In the genomic region with DNA sequence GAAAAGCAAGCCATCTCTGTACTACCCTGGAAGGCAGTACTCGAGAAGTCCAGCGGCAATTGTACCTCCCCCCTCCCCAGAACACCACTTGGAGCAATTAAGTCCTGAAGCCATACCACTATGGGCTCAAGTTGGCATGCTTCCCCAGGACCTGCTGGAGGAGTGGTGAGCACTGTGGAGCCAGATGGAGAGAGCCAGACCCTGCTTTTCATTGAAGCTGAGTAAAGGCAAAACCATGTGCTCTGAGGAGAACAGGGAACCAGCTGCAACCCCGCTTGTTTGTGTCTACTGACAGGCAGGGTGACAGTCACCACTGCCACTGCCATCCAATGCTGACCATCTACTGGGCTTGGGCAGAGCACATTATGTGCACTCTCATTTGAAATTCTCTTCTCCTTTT, we compare ENCODE assay signal across 22 mouse cellular contexts. TPM values are rescaled to one million over a fixed set of nuclear protein-coding genes. Genes with fewer than 3 reads are reported as not detected.
DNase-seq lines count a peak whose midpoint lies in the region; ATAC-seq and TF ChIP-seq lines count a peak whose summit lies in the region.
"Had no signal": no experiment of that assay in that cellular context is flagged by ENCODE, and none has a peak within 500 bp of the region (broad histone marks: within the 10 kb centered on the region; RNA-seq: fewer than 3 reads in every experiment).

No protein-coding gene starts in this region.

- DNase-seq in cerebellum, postnatal 10 days: peak; percentile 77 to 82
- no peak for DNase-seq in cerebellum, adult 9-10 months
- DNase-seq in hindbrain, postnatal 0 days (ENCODE audit: low spot score): peak; percentile 53
- DNase-seq in hindbrain, embryonic 11.5 days (ENCODE audit: low spot score): no peak
- peak; percentile 41 for DNase-seq in midbrain, postnatal 0 days (ENCODE audit: low spot score)
- DNase-seq in midbrain, embryonic 10.5 days (ENCODE audit: low spot score): no peak
- DNase-seq: adrenal gland, postnatal 14 days; B cell, adult 2 months; cerebellum, adult 2 months; cerebellum, postnatal 36 days; gastrocnemius, postnatal 14 days; heart, adult 2 months; heart, postnatal 36 days; kidney, adult 11 months had no signal

- ATAC-seq in hindbrain, postnatal 0 days: peak; percentile 61
- ATAC-seq in hindbrain, embryonic 11.5 days (ENCODE audit: low FRiP score): no peak
- ATAC-seq in midbrain, postnatal 0 days (ENCODE audit: low FRiP score): no peak
- ATAC-seq in forebrain, embryonic 16.5 days: peak; percentile 93
- ATAC-seq in megakaryocyte-erythroid progenitor cell, adult 5-6 weeks (replicated peaks; ENCODE audit: low FRiP score, low TSS enrichment, poor library complexity, severe bottlenecking): no peak
- ATAC-seq: CD4-positive, CD25-positive, alpha-beta regulatory T cell, adult 4 months; hindbrain, embryonic 16.5 days had no signal

- no peaks in the 10 kb centered on the region for H3K9me3 ChIP-seq in hindbrain, postnatal 0 days (ENCODE audit: low read length)
- H3K9me3 ChIP-seq in hindbrain, embryonic 11.5 days (ENCODE audit: control insufficient read depth, low read length): no peaks in the 10 kb centered on the region
- H3K9me3 ChIP-seq in midbrain, postnatal 0 days (ENCODE audit: low read length): no peaks in the 10 kb centered on the region
- H3K9me3 ChIP-seq in midbrain, embryonic 10.5 days (replicated peaks): no peaks in the 10 kb centered on the region
- H3K9me3 ChIP-seq in forebrain, embryonic 16.5 days (ENCODE audit: control insufficient read depth, low read length): no peaks in the 10 kb centered on the region
- H3K9me3 ChIP-seq: embryonic facial prominence, embryonic 13.5 days; G1E; heart, embryonic 13.5 days; hindbrain, embryonic 12.5 days had no signal

- H3K27me3 ChIP-seq in hindbrain, postnatal 0 days (ENCODE audit: insufficient read depth, low read length): no peaks in the 10 kb centered on the region
- no peaks in the 10 kb centered on the region for H3K27me3 ChIP-seq in hindbrain, embryonic 11.5 days (ENCODE audit: control insufficient read depth, insufficient read depth, low read length)
- H3K27me3 ChIP-seq in midbrain, postnatal 0 days (ENCODE audit: insufficient read depth, low read length): no peaks in the 10 kb centered on the region
- H3K27me3 ChIP-seq in midbrain, embryonic 10.5 days (ENCODE audit: low read depth, poor library complexity, severe bottlenecking): no peaks in the 10 kb centered on the region
- H3K27me3 ChIP-seq in forebrain, embryonic 16.5 days (replicated peaks; ENCODE audit: control insufficient read depth, insufficient read depth, low read length): no peaks in the 10 kb centered on the region
- H3K27me3 ChIP-seq: embryonic facial prominence, embryonic 13.5 days; hindbrain, embryonic 12.5 days had no signal

- no peaks in the 10 kb centered on the region for H3K4me1 ChIP-seq in hindbrain, postnatal 0 days (ENCODE audit: insufficient read depth, low read length)
- no peaks in the 10 kb centered on the region for H3K4me1 ChIP-seq in hindbrain, embryonic 11.5 days (replicated peaks; ENCODE audit: control insufficient read depth, insufficient read depth, low read length)
- no peaks in the 10 kb centered on the region for H3K4me1 ChIP-seq in midbrain, postnatal 0 days (ENCODE audit: insufficient read depth, low read length)
- H3K4me1 ChIP-seq in midbrain, embryonic 10.5 days: 0 out of 2 replicates have a peak, but pooled peaks cover 2% of the 10 kb centered on the region
- H3K4me1 ChIP-seq in forebrain, embryonic 16.5 days (replicated peaks; ENCODE audit: control insufficient read depth, insufficient read depth, low read length): no peaks in the 10 kb centered on the region
- H3K4me1 ChIP-seq: embryonic facial prominence, embryonic 13.5 days; heart, embryonic 13.5 days; hindbrain, embryonic 12.5 days had no signal

- no peak overlapping the region for H3K9ac ChIP-seq in hindbrain, postnatal 0 days (replicated peaks; ENCODE audit: low read length)
- no peak overlapping the region for H3K9ac ChIP-seq in hindbrain, embryonic 11.5 days (ENCODE audit: low read depth, low read length)
- no peak overlapping the region for H3K9ac ChIP-seq in midbrain, postnatal 0 days (replicated peaks; ENCODE audit: low read length, poor library complexity, severe bottlenecking)
- H3K9ac ChIP-seq in forebrain, embryonic 16.5 days (replicated peaks; ENCODE audit: low read depth, low read length): no peak overlapping the region
- H3K9ac ChIP-seq: embryonic facial prominence, embryonic 13.5 days; heart, embryonic 13.5 days; hindbrain, embryonic 12.5 days had no signal

- H3K36me3 ChIP-seq in hindbrain, postnatal 0 days (ENCODE audit: insufficient read depth, low read length): no peaks in the 10 kb centered on the region
- H3K36me3 ChIP-seq in hindbrain, embryonic 11.5 days (ENCODE audit: control insufficient read depth, insufficient read depth, low read length): no peaks in the 10 kb centered on the region
- no peaks in the 10 kb centered on the region for H3K36me3 ChIP-seq in midbrain, postnatal 0 days (ENCODE audit: insufficient read depth, low read length)
- no peaks in the 10 kb centered on the region for H3K36me3 ChIP-seq in midbrain, embryonic 10.5 days
- H3K36me3 ChIP-seq in forebrain, embryonic 16.5 days (ENCODE audit: control insufficient read depth, insufficient read depth): no peaks in the 10 kb centered on the region
- H3K36me3 ChIP-seq: embryonic facial prominence, embryonic 13.5 days; G1E; heart, embryonic 13.5 days; hindbrain, embryonic 12.5 days had no signal

- WGBS in hindbrain, postnatal 0 days: 53% methylated on average over 3 of the region's 3 CpGs
- 73% methylated on average over 3 of the region's 3 CpGs for WGBS in hindbrain, embryonic 11.5 days
- 82% methylated on average over 3 of the region's 3 CpGs for WGBS in midbrain, postnatal 0 days
- WGBS in midbrain, embryonic 10.5 days: 90% methylated on average over 3 of the region's 3 CpGs
- 48% methylated on average over 3 of the region's 3 CpGs for WGBS in forebrain, embryonic 16.5 days

- TF ChIP-seq CTCF in hindbrain, postnatal 0 days (IDR thresholded peaks at IDR 0.05; ENCODE audit: low read depth): no peak
- TF ChIP-seq CTCF in midbrain, postnatal 0 days (IDR thresholded peaks at IDR 0.05): no peak

- no peak overlapping the region for H3K27ac ChIP-seq in hindbrain, postnatal 0 days
- no peak overlapping the region for H3K27ac ChIP-seq in hindbrain, embryonic 11.5 days (ENCODE audit: low read depth, low read length)
- H3K27ac ChIP-seq in midbrain, postnatal 0 days (ENCODE audit: low read depth, low read length): no peak overlapping the region
- H3K27ac ChIP-seq in midbrain, embryonic 10.5 days (replicated peaks): no peak overlapping the region
- no peak overlapping the region for H3K27ac ChIP-seq in forebrain, embryonic 16.5 days (ENCODE audit: low read length)
- H3K27ac ChIP-seq: embryonic facial prominence, embryonic 13.5 days; heart, adult 2 months; heart, embryonic 13.5 days; hindbrain, embryonic 12.5 days had no signal

- no peak overlapping the region for H3K4me3 ChIP-seq in hindbrain, postnatal 0 days (ENCODE audit: low read length)
- no peak overlapping the region for H3K4me3 ChIP-seq in hindbrain, embryonic 11.5 days (ENCODE audit: low read depth, low read length)
- H3K4me3 ChIP-seq in midbrain, postnatal 0 days (ENCODE audit: low read depth, low read length): no peak overlapping the region
- no peak overlapping the region for H3K4me3 ChIP-seq in midbrain, embryonic 10.5 days
- H3K4me3 ChIP-seq in forebrain, embryonic 16.5 days (replicated peaks; ENCODE audit: low read length): no peak overlapping the region
- H3K4me3 ChIP-seq: embryonic facial prominence, embryonic 13.5 days; heart, adult 2 months; heart, embryonic 13.5 days; hindbrain, embryonic 12.5 days had no signal

- no peak overlapping the region for H3K4me2 ChIP-seq in hindbrain, postnatal 0 days (ENCODE audit: low read depth, low read length)
- H3K4me2 ChIP-seq in hindbrain, embryonic 11.5 days (replicated peaks; ENCODE audit: low read depth, low read length): no peak overlapping the region
- no peak overlapping the region for H3K4me2 ChIP-seq in midbrain, postnatal 0 days (ENCODE audit: low read depth, low read length, poor library complexity, severe bottlenecking)
- no peak overlapping the region for H3K4me2 ChIP-seq in forebrain, embryonic 16.5 days (ENCODE audit: low read length)
- H3K4me2 ChIP-seq: embryonic facial prominence, embryonic 13.5 days; heart, embryonic 13.5 days; hindbrain, embryonic 12.5 days had no signal

RNA-seq across cellular contexts. Expression of gene 4933430I17Rik, which starts 16.6 kb away (rescaled TPM):
- total RNA-seq in hindbrain, postnatal 0 days (2014; rRNA removed): 1.0 TPM in 1 of 2 replicates, not detected in the other
- 0.74 and 0.83 TPM in 2 replicates for polyA plus RNA-seq in hindbrain, postnatal 0 days (2015; fragmentation: Nextera tagmentation; extraction: Ambion mirVana)
- 0.91 and 1.8 TPM in 2 replicates for polyA plus RNA-seq in hindbrain, embryonic 11.5 days (2014; fragmentation: Nextera tagmentation; extraction: Ambion mirVana)
- 0.38 and 1.6 TPM in 2 replicates for total RNA-seq in midbrain, postnatal 0 days (2014; rRNA removed)
- 0.80 and 0.93 TPM in 2 replicates for polyA plus RNA-seq in midbrain, postnatal 0 days (2015; fragmentation: Nextera tagmentation; extraction: Ambion mirVana)
- 1.5 and 1.7 TPM in 2 replicates for polyA plus RNA-seq in midbrain, embryonic 10.5 days (2016; fragmentation: Nextera tagmentation; extraction: Ambion mirVana)
- 0.58 and 0.61 TPM in 2 replicates for polyA plus RNA-seq in forebrain, embryonic 16.5 days (2015; fragmentation: Nextera tagmentation; extraction: Ambion mirVana)
- total RNA-seq in megakaryocyte-erythroid progenitor cell, adult 5-6 weeks (2014; fragmentation: Nextera tagmentation): not detected in 2 replicates
- total RNA-seq in megakaryocyte-erythroid progenitor cell, adult 5-6 weeks (2017): not detected in 2 replicates
- total RNA-seq: heart, adult 2 months had no signal
- polyA plus RNA-seq: CD4-positive, CD25-positive, alpha-beta regulatory T cell, adult 4 months; heart, adult 2 months had no signal

RNA-seq across cellular contexts. Expression of gene Pole3, which starts 16.9 kb away (rescaled TPM):
- 19.0 and 25.1 TPM in 2 replicates for total RNA-seq in hindbrain, postnatal 0 days (2014; rRNA removed)
- polyA plus RNA-seq in hindbrain, postnatal 0 days (2015; fragmentation: Nextera tagmentation; extraction: Ambion mirVana): 66.5 and 70.0 TPM in 2 replicates
- polyA plus RNA-seq in hindbrain, embryonic 11.5 days (2014; fragmentation: Nextera tagmentation; extraction: Ambion mirVana): 116 and 117 TPM in 2 replicates
- 24.0 and 25.6 TPM in 2 replicates for total RNA-seq in midbrain, postnatal 0 days (2014; rRNA removed)
- polyA plus RNA-seq in midbrain, postnatal 0 days (2015; fragmentation: Nextera tagmentation; extraction: Ambion mirVana): 52.6 and 57.3 TPM in 2 replicates
- polyA plus RNA-seq in midbrain, embryonic 10.5 days (2016; fragmentation: Nextera tagmentation; extraction: Ambion mirVana): 140 and 142 TPM in 2 replicates
- polyA plus RNA-seq in forebrain, embryonic 16.5 days (2015; fragmentation: Nextera tagmentation; extraction: Ambion mirVana): 81.6 and 92.0 TPM in 2 replicates
- 84.0 and 122 TPM in 2 replicates for total RNA-seq in megakaryocyte-erythroid progenitor cell, adult 5-6 weeks (2014; fragmentation: Nextera tagmentation)
- 135 and 144 TPM in 2 replicates for total RNA-seq in megakaryocyte-erythroid progenitor cell, adult 5-6 weeks (2017)

RNA-seq across cellular contexts. Expression of gene Rgs3, which starts 17.8 kb away (rescaled TPM):
- 71.0 and 71.9 TPM in 2 replicates for total RNA-seq in hindbrain, postnatal 0 days (2014; rRNA removed)
- polyA plus RNA-seq in hindbrain, postnatal 0 days (2015; fragmentation: Nextera tagmentation; extraction: Ambion mirVana): 44.3 and 44.6 TPM in 2 replicates
- 31.3 and 33.2 TPM in 2 replicates for polyA plus RNA-seq in hindbrain, embryonic 11.5 days (2014; fragmentation: Nextera tagmentation; extraction: Ambion mirVana)
- 89.4 and 109 TPM in 2 replicates for total RNA-seq in midbrain, postnatal 0 days (2014; rRNA removed)
- polyA plus RNA-seq in midbrain, postnatal 0 days (2015; fragmentation: Nextera tagmentation; extraction: Ambion mirVana): 54.6 and 55.6 TPM in 2 replicates
- polyA plus RNA-seq in midbrain, embryonic 10.5 days (2016; fragmentation: Nextera tagmentation; extraction: Ambion mirVana): 29.4 and 41.1 TPM in 2 replicates
- polyA plus RNA-seq in forebrain, embryonic 16.5 days (2015; fragmentation: Nextera tagmentation; extraction: Ambion mirVana): 44.8 and 50.4 TPM in 2 replicates
- total RNA-seq in megakaryocyte-erythroid progenitor cell, adult 5-6 weeks (2014; fragmentation: Nextera tagmentation): 0.68 and 11.0 TPM in 2 replicates
- total RNA-seq in megakaryocyte-erythroid progenitor cell, adult 5-6 weeks (2017): 2.9 and 5.0 TPM in 2 replicates
- polyA plus RNA-seq: G1E had no signal

RNA-seq across cellular contexts. Expression of gene Alad, which starts 22.1 kb away (rescaled TPM):
- 50.4 and 50.9 TPM in 2 replicates for total RNA-seq in hindbrain, postnatal 0 days (2014; rRNA removed)
- 69.3 and 70.5 TPM in 2 replicates for polyA plus RNA-seq in hindbrain, postnatal 0 days (2015; fragmentation: Nextera tagmentation; extraction: Ambion mirVana)
- 77.5 and 80.1 TPM in 2 replicates for polyA plus RNA-seq in hindbrain, embryonic 11.5 days (2014; fragmentation: Nextera tagmentation; extraction: Ambion mirVana)
- total RNA-seq in midbrain, postnatal 0 days (2014; rRNA removed): 38.6 and 49.3 TPM in 2 replicates
- 74.6 and 80.9 TPM in 2 replicates for polyA plus RNA-seq in midbrain, postnatal 0 days (2015; fragmentation: Nextera tagmentation; extraction: Ambion mirVana)
- 120 and 123 TPM in 2 replicates for polyA plus RNA-seq in midbrain, embryonic 10.5 days (2016; fragmentation: Nextera tagmentation; extraction: Ambion mirVana)
- polyA plus RNA-seq in forebrain, embryonic 16.5 days (2015; fragmentation: Nextera tagmentation; extraction: Ambion mirVana): 67.7 and 68.4 TPM in 2 replicates
- total RNA-seq in megakaryocyte-erythroid progenitor cell, adult 5-6 weeks (2014; fragmentation: Nextera tagmentation): 310 and 320 TPM in 2 replicates
- total RNA-seq in megakaryocyte-erythroid progenitor cell, adult 5-6 weeks (2017): 64.9 and 137 TPM in 2 replicates

RNA-seq across cellular contexts. Expression of gene Hdhd3, which starts 38.5 kb away (rescaled TPM):
- total RNA-seq in hindbrain, postnatal 0 days (2014; rRNA removed): 4.1 and 5.1 TPM in 2 replicates
- polyA plus RNA-seq in hindbrain, postnatal 0 days (2015; fragmentation: Nextera tagmentation; extraction: Ambion mirVana): 5.8 and 6.8 TPM in 2 replicates
- 13.7 and 16.7 TPM in 2 replicates for polyA plus RNA-seq in hindbrain, embryonic 11.5 days (2014; fragmentation: Nextera tagmentation; extraction: Ambion mirVana)
- total RNA-seq in midbrain, postnatal 0 days (2014; rRNA removed): 2.9 and 5.3 TPM in 2 replicates
- 4.9 and 5.3 TPM in 2 replicates for polyA plus RNA-seq in midbrain, postnatal 0 days (2015; fragmentation: Nextera tagmentation; extraction: Ambion mirVana)
- 10.9 and 13.3 TPM in 2 replicates for polyA plus RNA-seq in midbrain, embryonic 10.5 days (2016; fragmentation: Nextera tagmentation; extraction: Ambion mirVana)
- 9.7 and 10.8 TPM in 2 replicates for polyA plus RNA-seq in forebrain, embryonic 16.5 days (2015; fragmentation: Nextera tagmentation; extraction: Ambion mirVana)
- total RNA-seq in megakaryocyte-erythroid progenitor cell, adult 5-6 weeks (2014; fragmentation: Nextera tagmentation): 2.0 and 4.8 TPM in 2 replicates
- 2.8 and 3.9 TPM in 2 replicates for total RNA-seq in megakaryocyte-erythroid progenitor cell, adult 5-6 weeks (2017)

Comparison
In these comparisons a context has a peak if more than half of its experiments do, and no peak if none do; other contexts are left out.
1. DNase-seq: peak in cerebellum, postnatal 10 days (2 of 2), hindbrain, postnatal 0 days (single experiment) and midbrain, postnatal 0 days (single experiment); none in cerebellum, adult 9-10 months (single experiment), hindbrain, embryonic 11.5 days (single experiment) and midbrain, embryonic 10.5 days (single experiment).
2. ATAC-seq: peak in hindbrain, postnatal 0 days (single experiment) and forebrain, embryonic 16.5 days (single experiment); none in hindbrain, embryonic 11.5 days (single experiment), midbrain, postnatal 0 days (single experiment) and megakaryocyte-erythroid progenitor cell, adult 5-6 weeks (single experiment).